In genomic region chr19:24271326-24271725, GRCm38 (mm10) we compare ENCODE assay signal across 8 mouse cellular contexts. TPM values are rescaled to one million over a fixed set of nuclear protein-coding genes. Genes with fewer than 3 reads are reported as not detected.
DNase-seq lines count a peak whose midpoint lies in the region; ATAC-seq lines count a peak whose summit lies in the region.

No protein-coding gene starts in this region.

- H3K9ac ChIP-seq in embryonic facial prominence, embryonic 11.5 days (replicated peaks; ENCODE audit: low read length): no peak overlapping the region

- peak; percentile 20 to 47 for DNase-seq in layer of hippocampus, adult 18-20 months (ENCODE audit: low spot score in 2 of 2)
- no peak for DNase-seq in layer of hippocampus, adult 9-10 months (ENCODE audit: low spot score)
- DNase-seq in embryonic facial prominence, embryonic 11.5 days (ENCODE audit: low spot score): peak; percentile 21
- peak; percentile 19 to 31 for DNase-seq in heart, postnatal 36 days
- DNase-seq in kidney, postnatal 4 days: peak; percentile 39 to 70
- DNase-seq in lung, postnatal 36 days: peak; percentile 60
- DNase-seq in thymus, postnatal 36 days: no peak
- DNase-seq in urinary bladder, adult 2 months (ENCODE audit: low spot score): no peak

- no peaks in the 10 kb centered on the region for H3K9me3 ChIP-seq in embryonic facial prominence, embryonic 11.5 days (replicated peaks; ENCODE audit: control insufficient read depth, low read length)

- 43% methylated on average over 7 of the region's 7 CpGs for WGBS in embryonic facial prominence, embryonic 11.5 days

- H3K4me2 ChIP-seq in embryonic facial prominence, embryonic 11.5 days (ENCODE audit: low read depth, low read length): no peak overlapping the region; the same call in 1 of the 2 replicates

- H3K36me3 ChIP-seq in embryonic facial prominence, embryonic 11.5 days (replicated peaks; ENCODE audit: control insufficient read depth, insufficient read depth, low read depth, low read length): no peaks in the 10 kb centered on the region; the same call in 1 of the 2 replicates

- peak; percentile 16; the same call in 1 of the 2 replicates for ATAC-seq in embryonic facial prominence, embryonic 11.5 days (replicated peaks; ENCODE audit: insufficient number of reproducible peaks, low FRiP score, low TSS enrichment, low read depth)

- no peak overlapping the region for H3K4me3 ChIP-seq in embryonic facial prominence, embryonic 11.5 days (ENCODE audit: low read depth, low read length)

- H3K4me1 ChIP-seq in embryonic facial prominence, embryonic 11.5 days (ENCODE audit: control insufficient read depth, insufficient read depth, low read length): no peaks in the 10 kb centered on the region

- no peak overlapping the region for H3K27ac ChIP-seq in embryonic facial prominence, embryonic 11.5 days (replicated peaks; ENCODE audit: low read depth, low read length)

- no peaks in the 10 kb centered on the region for H3K27me3 ChIP-seq in embryonic facial prominence, embryonic 11.5 days (ENCODE audit: control insufficient read depth, insufficient read depth, low read length)

- intact Hi-C loops in heart, postnatal 36 days (cut with DNase I): loop anchor here (5.0 to 10.0 kb wide), 2 partner anchors 169 to 237 kb away; partner anchors contain the start of gene Fam189a2

RNA-seq across cellular contexts. Expression of gene Fxn, which starts 9.1 kb away (rescaled TPM):
- 1 to 10 TPM; 6.9 to 9.5 TPM for total RNA-seq in layer of hippocampus, adult 18-20 months (2021)
- polyA plus RNA-seq in embryonic facial prominence, embryonic 11.5 days (2014; fragmentation: Nextera tagmentation; extraction: Ambion mirVana): 58.0 and 61.8 TPM in 2 replicates
- total RNA-seq in heart, postnatal 36 days (2021): 10 to 100 TPM; 27.7 to 32.7 TPM
- 9.1 and 10.5 TPM in 2 replicates for polyA plus RNA-seq in urinary bladder, adult 2 months (2012; rRNA removed)

RNA-seq across cellular contexts. Expression of gene Tjp2, which starts 46.5 kb away (rescaled TPM):
- 10 to 100 TPM; 21.8 to 23.2 TPM for total RNA-seq in layer of hippocampus, adult 18-20 months (2021)
- 22.4 and 24.5 TPM in 2 replicates for polyA plus RNA-seq in embryonic facial prominence, embryonic 11.5 days (2014; fragmentation: Nextera tagmentation; extraction: Ambion mirVana)
- 10 to 100 TPM; 18.2 to 21.3 TPM for total RNA-seq in heart, postnatal 36 days (2021)
- 32.2 and 35.7 TPM in 2 replicates for polyA plus RNA-seq in urinary bladder, adult 2 months (2012; rRNA removed)

Comparison
In these comparisons a context has a peak if more than half of its experiments do, and no peak if none do; other contexts are left out.
1. DNase-seq: peak in layer of hippocampus, adult 18-20 months (2 of 2), embryonic facial prominence, embryonic 11.5 days (single experiment), heart, postnatal 36 days (2 of 2), kidney, postnatal 4 days (2 of 2) and lung, postnatal 36 days (single experiment); none in layer of hippocampus, adult 9-10 months (single experiment), thymus, postnatal 36 days (0 of 2) and urinary bladder, adult 2 months (single experiment).